Mouse (Mus musculus) C2C12 (cell line): ENCODE data around the gene Mfge8. TPM values are rescaled to one million over a fixed set of nuclear protein-coding genes. Genes with fewer than 3 reads are reported as not detected.

Source experiments
- H3K27me3 ChIP-seq: one replicate; pipeline ENCODE4 v1.6.1; 2011; ENCODE audit not compliant: control insufficient read depth, insufficient read depth, insufficient read length
- H3K36me3 ChIP-seq: one replicate; pipeline ENCODE4 v1.6.1; 2011; ENCODE audit not compliant: control insufficient read depth, insufficient read depth
- H3K4me3 ChIP-seq: one replicate; pipeline ENCODE4 v1.5.1; 2011; ENCODE audit warnings: mild to moderate bottlenecking, control low read depth; ENCODE audit not compliant: poor library complexity, insufficient read depth, severe bottlenecking
- H3K79me2 ChIP-seq: one replicate; pipeline ENCODE4 v1.6.1; 2011; ENCODE audit not compliant: control insufficient read depth, insufficient read depth
- H3K79me3 ChIP-seq: one replicate; pipeline ENCODE4 v1.6.1; 2011; ENCODE audit warnings: low read depth, control low read depth
- H3ac ChIP-seq: one replicate; pipeline ENCODE3; 2011; ENCODE audit warnings: low read depth; ENCODE audit not compliant: control insufficient read depth, insufficient read length
- CEBPB ChIP-seq: IDR thresholded peaks from one replicate; pipeline ENCODE4 v1.6.1; 2011; ENCODE audit warnings: low read depth, mild to moderate bottlenecking, control low read depth, moderate library complexity
- CTCF ChIP-seq: IDR thresholded peaks from one replicate; pipeline ENCODE4 v1.5.1; 2011; ENCODE audit not compliant: control insufficient read depth, insufficient read depth, insufficient read length
- FOSL1 ChIP-seq: IDR thresholded peaks from one replicate; pipeline ENCODE4 v1.8.0; 2011; ENCODE audit warnings: mild to moderate bottlenecking, low read length; ENCODE audit not compliant: poor library complexity, insufficient read depth, severe bottlenecking
- MAX ChIP-seq: IDR thresholded peaks from one replicate; pipeline ENCODE4 v1.6.1; 2011; ENCODE audit warnings: mild to moderate bottlenecking, control low read depth
- MYOD1 ChIP-seq: IDR thresholded peaks from one replicate; pipeline ENCODE4 v1.6.1; 2011; ENCODE audit warnings: low read depth; ENCODE audit not compliant: control insufficient read depth, insufficient read length
- MYOG ChIP-seq: IDR thresholded peaks from one replicate; pipeline ENCODE4 v1.6.1; 2011; ENCODE audit not compliant: control insufficient read depth, insufficient read length; ENCODE audit errors: extremely low read depth
- USF1 ChIP-seq: IDR thresholded peaks from one replicate; pipeline ENCODE4 v1.6.1; 2011; ENCODE audit warnings: low read depth, mild to moderate bottlenecking, control low read depth, moderate library complexity
- long read RNA-seq, 2 experiments: library from polyadenylated mRNA; unstranded; transcript quantifications; one replicate each; pipeline ENCODE4 v2.0.0; 2019 to 2020
- polyA plus RNA-seq: library from polyadenylated mRNA; unstranded; fragments of >200 nt; fragmentation: generic; extraction: Trizol; gene quantifications from one replicate; pipeline ENCODE4 v1.2.1, GENCODE M21; 2012; ENCODE audit warnings: missing spikeins

Mfge8 gene
- polyA plus RNA-seq, result 350 TPM
- long read RNA-seq, experiment 1, transcript Mfge8-201 (10 exons, 2,125 nt), result minor isoform, 24 of 224 reads
- long read RNA-seq, experiment 1, transcript Mfge8-202 (9 exons, 2,008 nt), result major isoform, 155 of 224 reads
- long read RNA-seq, experiment 1, partial matches to known transcripts, result 11 of 224 reads
- long read RNA-seq, experiment 1, other reads (novel, unspliced or antisense), result 28 of 224 reads
- long read RNA-seq, experiment 2, transcript Mfge8-201 (10 exons, 2,125 nt), result minor isoform, 277 of 1,146 reads
- long read RNA-seq, experiment 2, transcript Mfge8-202 (9 exons, 2,008 nt), result major isoform, 846 of 1,146 reads
- long read RNA-seq, experiment 2, partial matches to known transcripts, result 8 of 1,146 reads
- long read RNA-seq, experiment 2, other reads (novel, unspliced or antisense), result 10 of 1,146 reads

DNA sequence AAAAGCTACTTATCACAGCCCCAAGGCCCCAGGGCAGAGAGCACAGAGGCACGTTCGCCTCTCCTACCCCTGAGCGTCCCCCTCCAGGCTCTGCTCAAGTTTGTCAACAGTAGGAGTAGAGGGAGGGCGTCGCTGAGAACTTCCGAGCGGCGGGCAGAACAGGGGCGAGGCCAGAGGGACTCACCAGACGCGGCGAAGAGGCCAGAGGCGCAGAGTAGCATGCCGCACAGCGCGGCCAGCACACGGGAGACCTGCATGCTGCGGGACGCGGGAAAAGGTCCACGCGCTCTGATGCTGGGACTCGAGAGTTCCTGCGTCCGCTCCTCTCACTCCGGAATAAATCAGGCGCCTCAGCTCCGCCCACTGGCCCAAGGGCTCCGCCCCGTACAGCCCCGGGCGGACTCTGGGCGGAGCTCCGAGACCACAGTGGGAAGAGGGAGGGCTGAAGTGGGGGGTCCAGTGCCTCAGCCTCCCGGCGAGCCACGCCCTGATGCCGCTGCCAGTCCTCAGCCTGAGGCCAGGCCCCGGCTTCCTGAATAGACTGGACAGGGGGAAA, at the start of gene Mfge8:
Gene Mfge8, minus strand, starts transcription at position 350 of the 556 bp plus-strand sequence.
- peaks cover 13% of the 10 kb centered on the region for H3K79me3 ChIP-seq
- H3K79me2 ChIP-seq, result peaks cover 32% of the 10 kb centered on the region
- H3K4me3 ChIP-seq, result peak within 1 kb of the TSS; percentile 52
- TF ChIP-seq CTCF (no peak), MYOG (no peak), CEBPB (no peak), MAX (no peak), USF1 (no peak), FOSL1 (no peak), MYOD1 (no peak)
- no peaks in the 10 kb centered on the region for H3K27me3 ChIP-seq
- peak within 1 kb of the TSS; percentile 68 for H3ac ChIP-seq
- H3K36me3 ChIP-seq, result peaks cover 8% of the 10 kb centered on the region

DNA sequence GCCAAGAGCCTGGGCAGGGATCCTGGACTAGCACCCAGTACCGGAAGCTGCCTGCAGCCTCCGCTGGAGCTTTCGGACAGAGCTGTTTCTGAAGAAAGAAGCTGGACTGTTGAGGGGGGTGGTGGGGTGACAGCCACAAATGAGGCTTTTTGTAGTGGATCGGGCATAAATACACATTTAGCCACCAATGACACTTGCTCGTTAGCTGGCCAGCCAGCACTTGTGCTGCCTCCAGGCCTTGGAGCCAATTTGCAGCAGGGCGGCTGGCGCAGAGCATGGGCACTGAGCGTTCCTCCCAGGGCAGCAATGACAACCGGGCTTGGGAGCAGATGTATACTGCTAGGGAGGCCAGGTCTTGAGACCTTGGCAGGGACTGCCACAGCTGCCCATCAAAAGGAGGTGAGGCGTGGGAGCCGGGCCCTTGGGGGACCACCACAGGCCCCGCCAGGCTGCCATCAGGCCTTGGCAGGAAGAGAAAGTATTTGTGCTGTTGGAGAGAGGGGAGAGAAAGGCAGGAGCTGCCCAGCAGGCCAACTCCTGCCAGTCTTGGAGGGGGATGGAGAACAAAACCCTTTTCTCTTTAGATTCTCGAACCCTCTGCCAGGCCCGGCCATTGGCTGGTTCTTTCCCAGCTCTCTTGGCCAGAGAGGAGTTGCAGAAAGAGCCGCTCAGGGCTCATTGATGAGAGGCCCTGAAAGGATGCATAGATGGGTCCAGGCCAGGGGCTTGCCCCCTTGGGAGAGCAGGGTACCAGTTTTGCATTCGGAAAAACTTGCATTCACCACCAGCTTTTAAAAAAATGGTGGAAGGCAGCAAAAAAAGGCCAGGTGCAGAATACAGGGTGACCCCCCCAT, 45.9 kb upstream of the Mfge8 start:
- Histone ChIP-seq H3K79me2 (no peaks in the 10 kb centered on the region), H3K36me3 (no peaks in the 10 kb centered on the region), H3ac (no peak overlapping the region), H3K4me3 (no peak overlapping the region), H3K27me3 (no peaks in the 10 kb centered on the region), H3K79me3 (no peaks in the 10 kb centered on the region)
- TF ChIP-seq CTCF (no peak), MYOD1 (no peak), MAX (no peak), MYOG (no peak), CEBPB (no peak), USF1 (no peak), FOSL1 (no peak)

- no peak overlapping the region for H3K4me3 ChIP-seq
- H3K79me2 ChIP-seq, result no peaks in the 10 kb centered on the region
- no peaks in the 10 kb centered on the region for H3K36me3 ChIP-seq
- no peaks in the 10 kb centered on the region for H3K79me3 ChIP-seq
- H3K27me3 ChIP-seq, result no peaks in the 10 kb centered on the region
- H3ac ChIP-seq, result no peak overlapping the region
- no peak for TF ChIP-seq MYOD1
- TF ChIP-seq CTCF, result no peak
- no peak for TF ChIP-seq FOSL1
- no peak for TF ChIP-seq MYOG
- no peak for TF ChIP-seq USF1
- TF ChIP-seq CEBPB, result no peak
- TF ChIP-seq MAX, result no peak
Measured at GRCm38 (mm10) chr7:79193936-79194335, 45.1 kb upstream of the Mfge8 start.

GRCm38 (mm10) chr7:79191501-79191900, 42.6 kb upstream of the Mfge8 start:
- TF ChIP-seq FOSL1, result no peak
- TF ChIP-seq MYOG, result no peak
- no peak for TF ChIP-seq CEBPB
- TF ChIP-seq CTCF, result no peak
- no peak for TF ChIP-seq USF1
- TF ChIP-seq MYOD1, result no peak
- no peak for TF ChIP-seq MAX
- no peaks in the 10 kb centered on the region for H3K27me3 ChIP-seq
- H3K79me3 ChIP-seq, result no peaks in the 10 kb centered on the region
- H3ac ChIP-seq, result no peak overlapping the region
- no peaks in the 10 kb centered on the region for H3K79me2 ChIP-seq
- no peak overlapping the region for H3K4me3 ChIP-seq
- no peaks in the 10 kb centered on the region for H3K36me3 ChIP-seq

GRCm38 (mm10) chr7:79190592-79190991, 41.7 kb upstream of the Mfge8 start:
- no peaks in the 10 kb centered on the region for H3K27me3 ChIP-seq
- H3K79me2 ChIP-seq, result no peaks in the 10 kb centered on the region
- H3K4me3 ChIP-seq, result no peak overlapping the region
- no peak overlapping the region for H3ac ChIP-seq
- no peaks in the 10 kb centered on the region for H3K36me3 ChIP-seq
- H3K79me3 ChIP-seq, result no peaks in the 10 kb centered on the region
- no peak for TF ChIP-seq MAX
- no peak for TF ChIP-seq FOSL1
- TF ChIP-seq USF1, result no peak
